Mouse (Mus musculus): ENCODE data around the gene Epc2.

DNA sequence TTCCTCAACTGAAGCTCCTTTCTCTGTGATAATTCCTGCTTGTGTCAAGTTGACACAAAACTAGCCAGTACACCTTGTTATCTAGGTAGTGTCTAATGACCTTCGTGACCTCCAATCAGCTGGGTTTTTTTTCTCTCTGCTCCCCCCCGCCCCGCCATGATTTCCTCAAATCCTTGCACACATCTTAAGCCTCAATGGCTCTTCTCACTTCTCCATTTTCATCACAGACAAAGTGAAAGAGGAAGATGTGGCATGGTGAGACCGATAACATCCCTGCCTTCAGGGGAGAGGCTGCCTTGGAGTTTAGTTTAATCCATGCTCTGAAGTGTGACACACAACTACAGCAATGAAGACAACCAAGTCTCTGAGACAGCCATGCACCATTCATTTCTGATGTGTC is 26.5 kb upstream of the Epc2 start:
- TF ChIP-seq MYOD1 (IDR thresholded peaks at IDR 0.05; ENCODE audit: control insufficient read depth, insufficient read length, low read depth) (no peak), CTCF (IDR thresholded peaks at IDR 0.05; ENCODE audit: control insufficient read depth, insufficient read depth, insufficient read length) (no peak)

Measured in C2C12 (cell line).